Mouse (Mus musculus) megakaryocyte, embryonic 14.5 days (primary cell): ENCODE results near the gene Hp1bp3. TPM values are rescaled to one million over a fixed set of nuclear protein-coding genes. Genes with fewer than 3 reads are reported as not detected.
A peak's percentile ranks its signal among the peaks of the same experiment; 100 is the strongest.

ENCODE experiments used
- H3K27me3 ChIP-seq: replicated peaks from 2 replicates; pipeline ENCODE3; 2012; ENCODE audit warnings: inconsistent platforms
- H3K36me3 ChIP-seq: replicated peaks from 2 replicates; pipeline ENCODE3; 2012; ENCODE audit warnings: low read length, inconsistent platforms, mixed read lengths
- H3K4me1 ChIP-seq: 2 replicates; pipeline ENCODE4 v1.6.1; 2012; ENCODE audit warnings: inconsistent platforms
- H3K4me3 ChIP-seq: replicated peaks from 2 replicates; pipeline ENCODE3; 2012; ENCODE audit warnings: moderate library complexity, mild to moderate bottlenecking, inconsistent platforms
- H3K9me3 ChIP-seq: 2 replicates; pipeline ENCODE4 v1.6.1; 2012; ENCODE audit warnings: inconsistent platforms
- FLI1 ChIP-seq: IDR thresholded peaks from 2 replicates; pipeline ENCODE4 v1.6.1; 2012; ENCODE audit warnings: low read length, inconsistent platforms, mixed read lengths
- GATA1 ChIP-seq: IDR thresholded peaks from 3 replicates; pipeline ENCODE4 v1.6.1; 2012; ENCODE audit warnings: mixed read lengths, low read length, inconsistent platforms, borderline replicate concordance
- polyA plus RNA-seq: library from polyadenylated mRNA; stranded (reverse); fragments of >175 nt; gene quantifications from 2 replicates; pipeline ENCODE4 v1.2.3, GENCODE M21; 2012; ENCODE audit warnings: low replicate concordance; ENCODE audit not compliant: insufficient read depth

Hp1bp3 gene
- polyA plus RNA-seq: 14.0 and 53.0 TPM in 2 replicates

- H3K9me3 ChIP-seq: no peaks in the 10 kb centered on the region
- H3K4me1 ChIP-seq: peaks cover 73% of the 10 kb centered on the region
- peak within 1 kb of the TSS; percentile 99 for H3K4me3 ChIP-seq
- H3K27me3 ChIP-seq: no peaks in the 10 kb centered on the region
- TF ChIP-seq FLI1 (no peak), GATA1 (no peak)
- H3K36me3 ChIP-seq: peaks cover 26% of the 10 kb centered on the region
These were observed at the start of gene Hp1bp3 for GRCm38 (mm10) chr4:138216200-138216890. Hp1bp3 (plus strand) TSS chr4:138216296.

GRCm38 (mm10) chr4:138166519-138166918 is 49.6 kb upstream of the Hp1bp3 start:
- Histone ChIP-seq H3K4me3 (no peak overlapping the region), H3K9me3 (no peaks in the 10 kb centered on the region), H3K36me3 (peaks cover 99% of the 10 kb centered on the region), H3K4me1 (no peaks in the 10 kb centered on the region), H3K27me3 (no peaks in the 10 kb centered on the region)
- TF ChIP-seq FLI1: no peak

GRCm38 (mm10) chr4:138168162-138168561 is 47.9 kb upstream of the Hp1bp3 start:
- TF ChIP-seq GATA1: no peak
- TF ChIP-seq FLI1: no peak

GRCm38 (mm10) chr4:138169420-138169819 is 46.7 kb upstream of the Hp1bp3 start:
- Histone ChIP-seq H3K36me3 (peaks cover 99% of the 10 kb centered on the region), H3K4me3 (no peak overlapping the region), H3K4me1 (no peaks in the 10 kb centered on the region), H3K9me3 (no peaks in the 10 kb centered on the region), H3K27me3 (no peaks in the 10 kb centered on the region)
- no peak for TF ChIP-seq GATA1

More at GRCm38 (mm10) chr4:138168162-138168561, 47.9 kb upstream of the Hp1bp3 start:
- Histone ChIP-seq H3K4me1 (no peaks in the 10 kb centered on the region), H3K36me3 (peaks cover 100% of the 10 kb centered on the region), H3K9me3 (no peaks in the 10 kb centered on the region), H3K4me3 (no peak overlapping the region), H3K27me3 (no peaks in the 10 kb centered on the region)

- Histone ChIP-seq H3K4me3 (no peak overlapping the region), H3K36me3 (peaks cover 99% of the 10 kb centered on the region), H3K9me3 (no peaks in the 10 kb centered on the region), H3K27me3 (no peaks in the 10 kb centered on the region), H3K4me1 (no peaks in the 10 kb centered on the region; the same call in 1 of the 2 replicates)
- TF ChIP-seq FLI1: no peak
- TF ChIP-seq GATA1: no peak
These were observed 43.4 kb upstream of the Hp1bp3 start for GRCm38 (mm10) chr4:138172686-138173085.

- Histone ChIP-seq H3K36me3 (peaks cover 97% of the 10 kb centered on the region), H3K4me1 (peaks cover 3% of the 10 kb centered on the region; the same call in 1 of the 2 replicates), H3K9me3 (no peaks in the 10 kb centered on the region), H3K4me3 (no peak overlapping the region), H3K27me3 (no peaks in the 10 kb centered on the region)
- no peak for TF ChIP-seq FLI1
- no peak for TF ChIP-seq GATA1
These were observed 36.7 kb upstream of the Hp1bp3 start for GRCm38 (mm10) chr4:138179391-138179790.

GRCm38 (mm10) chr4:138180719-138181118 is 35.4 kb upstream of the Hp1bp3 start:
- Histone ChIP-seq H3K27me3 (no peaks in the 10 kb centered on the region), H3K4me3 (no peak overlapping the region), H3K4me1 (peaks cover 6% of the 10 kb centered on the region), H3K36me3 (peaks cover 97% of the 10 kb centered on the region), H3K9me3 (no peaks in the 10 kb centered on the region)
- TF ChIP-seq GATA1: no peak
- no peak for TF ChIP-seq FLI1

- Histone ChIP-seq H3K4me1 (peaks cover 3% of the 10 kb centered on the region), H3K4me3 (no peak overlapping the region), H3K27me3 (no peaks in the 10 kb centered on the region), H3K36me3 (peaks cover 96% of the 10 kb centered on the region), H3K9me3 (no peaks in the 10 kb centered on the region)
- TF ChIP-seq FLI1 (no peak), GATA1 (no peak)
These were observed 32.0 kb upstream of the Hp1bp3 start for GRCm38 (mm10) chr4:138184056-138184455.

GRCm38 (mm10) chr4:138184573-138184981 is 31.5 kb upstream of the Hp1bp3 start:
- Histone ChIP-seq H3K27me3 (no peaks in the 10 kb centered on the region), H3K9me3 (no peaks in the 10 kb centered on the region), H3K4me3 (no peak overlapping the region), H3K4me1 (peaks cover 3% of the 10 kb centered on the region), H3K36me3 (peaks cover 96% of the 10 kb centered on the region)
- TF ChIP-seq FLI1 (no peak), GATA1 (no peak)

GRCm38 (mm10) chr4:138185961-138186360 is 30.1 kb upstream of the Hp1bp3 start:
- peaks cover 3% of the 10 kb centered on the region for H3K4me1 ChIP-seq
- peaks cover 96% of the 10 kb centered on the region for H3K36me3 ChIP-seq
- H3K9me3 ChIP-seq: no peaks in the 10 kb centered on the region
- H3K27me3 ChIP-seq: no peaks in the 10 kb centered on the region
- H3K4me3 ChIP-seq: no peak overlapping the region
- TF ChIP-seq FLI1 (no peak), GATA1 (no peak)

- TF ChIP-seq FLI1: no peak
- Histone ChIP-seq H3K4me3 (no peak overlapping the region), H3K9me3 (no peaks in the 10 kb centered on the region), H3K27me3 (no peaks in the 10 kb centered on the region), H3K4me1 (peaks cover 6% of the 10 kb centered on the region), H3K36me3 (peaks cover 98% of the 10 kb centered on the region)
These were observed 28.1 kb upstream of the Hp1bp3 start for GRCm38 (mm10) chr4:138187995-138188394.
